Mouse (Mus musculus) MEL (cell line): ENCODE measurements around the gene Sema3d. TPM values are rescaled to one million over a fixed set of nuclear protein-coding genes. Genes with fewer than 3 reads are reported as not detected.

ENCODE experiments used
- DNase-seq: peaks from one replicate; pipeline ENCODE4 v3.0.0; 2011; ENCODE audit warnings: low read depth, low spot score
- H3K27ac ChIP-seq: 2 replicates; pipeline ENCODE4 v1.5.1; 2012; ENCODE audit warnings: low read depth, mild to moderate bottlenecking, control low read depth, low read length, moderate library complexity; ENCODE audit not compliant: control insufficient read depth
- H3K27me3 ChIP-seq, 2 experiments: fragments of 150-350 bp in 1 of 2; sonication (generic) in 1 of 2; 2 replicates each; pipeline ENCODE4 v1.6.1; 2012; ENCODE audit warnings: low read length in 2 of 2, mild to moderate bottlenecking in 2 of 2, improper control_type of control experiment in 1 of 2, moderate library complexity in 1 of 2; ENCODE audit not compliant: insufficient read depth in 2 of 2, control insufficient read depth in 1 of 2
- H3K36me3 ChIP-seq, 2 experiments: 2 replicates each; pipeline ENCODE4 v1.6.1; 2012 to 2014; ENCODE audit warnings: low read length in 2 of 2, improper control_type of control experiment in 1 of 2, inconsistent platforms in 1 of 2, mild to moderate bottlenecking in 1 of 2; ENCODE audit not compliant: insufficient read depth in 2 of 2, control insufficient read depth in 1 of 2
- H3K4me1 ChIP-seq, 2 experiments: fragments of 150-350 bp in 1 of 2; sonication (generic) in 1 of 2; 2 replicates each; pipeline ENCODE4 v1.6.1; 2012; ENCODE audit warnings: low read length in 2 of 2, improper control_type of control experiment in 1 of 2, mild to moderate bottlenecking in 1 of 2; ENCODE audit not compliant: insufficient read depth in 2 of 2, control insufficient read depth in 1 of 2
- H3K4me3 ChIP-seq, 2 experiments: fragments of 150-350 bp in 1 of 2; sonication (generic) in 1 of 2; 2 replicates each; pipeline ENCODE4 v1.5.1; 2012; ENCODE audit warnings: low read depth in 2 of 2, low read length in 2 of 2, mild to moderate bottlenecking in 2 of 2, moderate library complexity in 2 of 2, control low read depth in 1 of 2, improper control_type of control experiment in 1 of 2; ENCODE audit not compliant: control insufficient read depth in 1 of 2, insufficient read depth in 1 of 2
- H3K79me2 ChIP-seq: 2 replicates; pipeline ENCODE4 v1.6.1; 2012; ENCODE audit warnings: mild to moderate bottlenecking, low read length, moderate library complexity; ENCODE audit not compliant: control insufficient read depth, poor library complexity, insufficient read depth
- H3K9ac ChIP-seq: 2 replicates; pipeline ENCODE4 v1.6.1; 2012; ENCODE audit warnings: low read depth, mild to moderate bottlenecking, control low read depth, low read length, moderate library complexity; ENCODE audit not compliant: control insufficient read depth, poor library complexity, severe bottlenecking
- H3K9me3 ChIP-seq: fragments of 150-350 bp; sonication (generic); replicated peaks from 2 replicates; pipeline ENCODE4 v1.6.1; 2012; ENCODE audit warnings: mild to moderate bottlenecking, low read length, improper control_type of control experiment, moderate library complexity; ENCODE audit not compliant: insufficient read depth
- CHD1 ChIP-seq: IDR thresholded peaks from 2 replicates; pipeline ENCODE4 v1.6.1; 2012; ENCODE audit warnings: low read depth, mild to moderate bottlenecking, inconsistent platforms, low read length, improper control_type of control experiment
- CHD2 ChIP-seq: IDR thresholded peaks from 2 replicates; pipeline ENCODE4 v1.6.1; 2011; ENCODE audit warnings: low read length, improper control_type of control experiment
- E2F4 ChIP-seq: IDR thresholded peaks from 2 replicates; pipeline ENCODE4 v1.6.1; 2011; ENCODE audit warnings: low read depth, low read length, improper control_type of control experiment, borderline replicate concordance
- ELF1 ChIP-seq: IDR thresholded peaks from 2 replicates; pipeline ENCODE4 v1.6.1; 2014; ENCODE audit warnings: low read depth, mild to moderate bottlenecking, inconsistent platforms, low read length, improper control_type of control experiment, moderate library complexity
- EP300 ChIP-seq, 2 experiments: IDR thresholded peaks; 2 replicates each; pipeline ENCODE4 v1.6.1; 2011; ENCODE audit warnings: improper control_type of control experiment in 2 of 2, low read length in 2 of 2, low read depth in 1 of 2, mild to moderate bottlenecking in 1 of 2
- GABPA ChIP-seq: IDR thresholded peaks from 2 replicates; pipeline ENCODE4 v1.6.1; 2012; ENCODE audit warnings: low read depth, mild to moderate bottlenecking, inconsistent platforms, low read length, improper control_type of control experiment, moderate library complexity
- GATA1 ChIP-seq: IDR thresholded peaks from 2 replicates; pipeline ENCODE4 v1.6.1; 2011; ENCODE audit warnings: low read depth, low read length, improper control_type of control experiment
- HCFC1 ChIP-seq: IDR thresholded peaks from 2 replicates; pipeline ENCODE4 v1.6.1; 2012; ENCODE audit warnings: low read depth, mild to moderate bottlenecking, inconsistent platforms, low read length, improper control_type of control experiment, moderate library complexity
- JUND ChIP-seq: IDR thresholded peaks from 2 replicates; pipeline ENCODE4 v1.6.1; 2011; ENCODE audit warnings: low read depth, mild to moderate bottlenecking, improper control_type of control experiment, low read length
- KAT2A ChIP-seq: conservative IDR thresholded peaks from 2 replicates; pipeline ENCODE4 v1.6.1; 2012; ENCODE audit warnings: low read depth, low read length, improper control_type of control experiment, inconsistent platforms
- MAX ChIP-seq: IDR thresholded peaks from 2 replicates; pipeline ENCODE4 v1.6.1; 2011; ENCODE audit warnings: low read length, improper control_type of control experiment
- MAZ ChIP-seq: IDR thresholded peaks from 2 replicates; pipeline ENCODE4 v1.6.1; 2012; ENCODE audit warnings: low read depth, mild to moderate bottlenecking, inconsistent platforms, low read length, improper control_type of control experiment
- MEF2A ChIP-seq: IDR thresholded peaks from 2 replicates; pipeline ENCODE4 v1.6.1; 2014; ENCODE audit warnings: low read depth, mild to moderate bottlenecking, inconsistent platforms, low read length, improper control_type of control experiment; ENCODE audit not compliant: poor library complexity, insufficient replicate concordance, severe bottlenecking; ENCODE audit errors: extremely low read depth
- MXI1 ChIP-seq: IDR thresholded peaks from 2 replicates; pipeline ENCODE4 v1.6.1; 2011; ENCODE audit warnings: mild to moderate bottlenecking, low read depth, low read length, improper control_type of control experiment
- NELFE ChIP-seq: IDR thresholded peaks from 2 replicates; pipeline ENCODE4 v1.6.1; 2011; ENCODE audit warnings: low read depth, low read length, improper control_type of control experiment
- POLR2A ChIP-seq, 2 experiments: IDR thresholded peaks; 2 replicates each; pipeline ENCODE4 v1.6.1; 2011 to 2012; ENCODE audit warnings: low read length in 2 of 2, mild to moderate bottlenecking in 2 of 2, control low read depth in 1 of 2, improper control_type of control experiment in 1 of 2, low read depth in 1 of 2, moderate library complexity in 1 of 2; ENCODE audit not compliant: control insufficient read depth in 1 of 2, insufficient read depth in 1 of 2, poor library complexity in 1 of 2
- POLR2AphosphoS2 ChIP-seq: IDR thresholded peaks from 2 replicates; pipeline ENCODE4 v1.6.1; 2011; ENCODE audit warnings: low read length, improper control_type of control experiment
- POLR2AphosphoS5 ChIP-seq: IDR thresholded peaks from 2 replicates; pipeline ENCODE4 v1.6.1; 2012; ENCODE audit warnings: low read depth, borderline replicate concordance, mild to moderate bottlenecking, inconsistent platforms, low read length, moderate library complexity, mixed read lengths
- SIN3A ChIP-seq: IDR thresholded peaks from 2 replicates; pipeline ENCODE4 v1.6.1; 2012; ENCODE audit warnings: low read length, improper control_type of control experiment, inconsistent platforms
- SMC3 ChIP-seq: IDR thresholded peaks from 2 replicates; pipeline ENCODE4 v1.6.1; 2011; ENCODE audit warnings: low read depth, low read length, improper control_type of control experiment
- UBTF ChIP-seq: IDR thresholded peaks from 2 replicates; pipeline ENCODE4 v1.6.1; 2012; ENCODE audit warnings: low read depth, mild to moderate bottlenecking, inconsistent platforms, low read length, improper control_type of control experiment, moderate library complexity, borderline replicate concordance; ENCODE audit not compliant: insufficient read depth
- ZC3H11A ChIP-seq: IDR thresholded peaks from 2 replicates; pipeline ENCODE4 v1.6.1; 2012; ENCODE audit warnings: low read depth, mild to moderate bottlenecking, inconsistent platforms, low read length, improper control_type of control experiment
- ZKSCAN1 ChIP-seq: IDR thresholded peaks from 2 replicates; pipeline ENCODE4 v1.6.1; 2012; ENCODE audit warnings: low read depth, mild to moderate bottlenecking, inconsistent platforms, low read length, improper control_type of control experiment, moderate library complexity
- ZMIZ1 ChIP-seq: IDR thresholded peaks from 2 replicates; pipeline ENCODE4 v1.6.1; 2012; ENCODE audit warnings: low read depth, mild to moderate bottlenecking, inconsistent platforms, low read length, improper control_type of control experiment, moderate library complexity
- ZNF384 ChIP-seq: IDR thresholded peaks from 2 replicates; pipeline ENCODE4 v1.6.1; 2012; ENCODE audit warnings: low read depth, mild to moderate bottlenecking, inconsistent platforms, low read length, improper control_type of control experiment
- polyA plus RNA-seq, 2 experiments: library from polyadenylated mRNA; stranded (reverse) in 1 of 2; unstranded in 1 of 2; fragments of >175 nt in 1 of 2; fragments of >200 nt in 1 of 2; gene quantifications; 2 replicates each; pipeline versions ENCODE4 v1.2.1 to v1.2.4; 2012; ENCODE audit warnings: low replicate concordance in 2 of 2, low read depth in 1 of 2; ENCODE audit not compliant: insufficient read length in 2 of 2, insufficient read depth in 1 of 2, missing spikeins in 1 of 2
- total RNA-seq: library from RNA; depleted of rRNA; stranded (reverse); fragments of 300-350 nt; gene quantifications from 2 replicates; pipeline ENCODE4 v1.2.3, GENCODE M21; 2012

Sema3d gene
- total and polyA plus RNA-seq, 3 experiments, result not detected

- no peaks in the 10 kb centered on the region for H3K9me3 ChIP-seq
- no peak overlapping the region for H3K27ac ChIP-seq
- no peak overlapping the region for H3K4me3 ChIP-seq
- H3K4me1 ChIP-seq, result no peaks in the 10 kb centered on the region
- H3K27me3 ChIP-seq, result no peaks in the 10 kb centered on the region
- H3K79me2 ChIP-seq, result no peaks in the 10 kb centered on the region
- DNase-seq, result no peak
- no peaks in the 10 kb centered on the region for H3K36me3 ChIP-seq
- TF ChIP-seq CHD2 (no peak), UBTF (no peak), JUND (no peak), MEF2A (no peak), ZMIZ1 (no peak), POLR2AphosphoS5 (no peak), POLR2AphosphoS2 (no peak), GATA1 (no peak), MAX (no peak), ZKSCAN1 (no peak), CHD1 (no peak), E2F4 (no peak), POLR2A (IDR thresholded peaks at IDR 0.05; ENCODE audit: control insufficient read depth in 1 of 2, insufficient read depth in 1 of 2, low read depth in 1 of 2, low read length in 2 of 2, poor library complexity in 1 of 2) (no peak), MXI1 (no peak), NELFE (no peak), SMC3 (no peak), ZNF384 (no peak)
- H3K9ac ChIP-seq, result no peak overlapping the region
These were observed 58.6 kb downstream of the Sema3d start for GRCm38 (mm10) chr5:12441737-12442136.

- H3K27ac ChIP-seq, result no peak overlapping the region
- H3K27me3 ChIP-seq, result no peaks in the 10 kb centered on the region
- H3K9ac ChIP-seq, result no peak overlapping the region
- no peak for DNase-seq
- no peaks in the 10 kb centered on the region for H3K9me3 ChIP-seq
- H3K4me1 ChIP-seq, result no peaks in the 10 kb centered on the region
- H3K36me3 ChIP-seq, result no peaks in the 10 kb centered on the region
- no peaks in the 10 kb centered on the region for H3K79me2 ChIP-seq
- no peak for TF ChIP-seq EP300 (IDR thresholded peaks at IDR 0.05; ENCODE audit: low read depth in 1 of 2, low read length in 2 of 2)
- TF ChIP-seq GABPA, result no peak
- no peak for TF ChIP-seq UBTF
- TF ChIP-seq NELFE, result no peak
- TF ChIP-seq MAZ, result no peak
- no peak for TF ChIP-seq KAT2A
- TF ChIP-seq JUND, result no peak
- no peak for TF ChIP-seq ZC3H11A
- TF ChIP-seq POLR2AphosphoS2, result no peak
- TF ChIP-seq CHD2, result no peak
- TF ChIP-seq HCFC1, result no peak
- no peak for TF ChIP-seq SIN3A
- no peak for TF ChIP-seq ZNF384
- TF ChIP-seq E2F4, result no peak
- TF ChIP-seq GATA1, result no peak
- TF ChIP-seq ELF1, result no peak
- TF ChIP-seq, all 39 proteins: peak for 0
- H3K4me3 ChIP-seq, result no peak overlapping the region
These were observed 59.3 kb downstream of the Sema3d start for GRCm38 (mm10) chr5:12442176-12443105.
